Comparison of ENCODE assay signal across 8 mouse cellular contexts in the genomic region with DNA sequence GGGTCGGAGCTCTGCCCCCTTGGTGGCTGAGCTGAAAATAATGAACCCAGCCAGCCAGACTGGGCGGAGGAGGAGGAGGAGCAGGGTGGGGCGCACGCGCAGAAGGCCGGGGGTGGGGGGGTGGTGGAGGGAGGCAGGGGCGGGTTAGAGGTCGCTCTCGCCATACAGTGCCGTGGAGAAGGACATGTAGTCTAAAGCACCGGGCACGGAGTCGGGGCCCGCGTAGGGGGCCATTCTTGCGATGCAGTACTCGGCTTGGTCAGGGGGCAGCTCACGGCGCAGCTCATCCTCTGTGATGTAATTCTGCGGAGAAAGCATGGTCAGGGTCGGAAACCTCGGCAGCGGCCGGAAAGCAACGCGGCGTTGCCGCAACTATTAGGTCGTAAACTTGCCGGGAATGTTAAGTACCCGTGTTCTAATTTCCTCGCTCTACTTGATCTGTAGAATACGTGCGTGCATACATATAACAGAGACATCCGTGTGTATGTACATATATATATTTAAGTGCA. TPM values are rescaled to one million over a fixed set of nuclear protein-coding genes. Genes with fewer than 3 reads are reported as not detected.
DNase-seq lines count a peak whose midpoint lies in the region; ATAC-seq lines count a peak whose summit lies in the region.

No protein-coding gene starts in this region.

- DNase-seq in CD8-positive naive resting alpha-beta T cell, adult 2 months (ENCODE audit: low read depth in 2 of 2, low spot score in 2 of 2): peak; percentile 45 to 65
- peak; percentile 80 to 87 for DNase-seq in heart, postnatal 36 days
- peak; percentile 49 to 85 for DNase-seq in layer of hippocampus, adult 18-20 months (ENCODE audit: low spot score in 2 of 2)
- DNase-seq in lung, adult 18-20 months: peak; percentile 79 to 82
- peak; percentile 90 for DNase-seq in testis, postnatal 10 days (ENCODE audit: low spot score)

- H3K27me3 ChIP-seq in forebrain, embryonic 16.5 days (replicated peaks; ENCODE audit: control insufficient read depth, insufficient read depth, low read length): no peaks in the 10 kb centered on the region
- H3K27me3 ChIP-seq in neural tube, embryonic 15.5 days (replicated peaks): no peaks in the 10 kb centered on the region

- no peaks in the 10 kb centered on the region; the same call in 1 of the 2 replicates for H3K36me3 ChIP-seq in forebrain, embryonic 16.5 days (ENCODE audit: control insufficient read depth, insufficient read depth)
- peaks cover 18% of the 10 kb centered on the region for H3K36me3 ChIP-seq in neural tube, embryonic 15.5 days

- H3K4me1 ChIP-seq in forebrain, embryonic 16.5 days (replicated peaks; ENCODE audit: control insufficient read depth, insufficient read depth, low read length): peaks cover 8% of the 10 kb centered on the region; the same call in 1 of the 2 replicates
- H3K4me1 ChIP-seq in neural tube, embryonic 15.5 days: peaks cover 6% of the 10 kb centered on the region; the same call in 1 of the 2 replicates

- ATAC-seq in cerebellum, adult (ENCODE audit: insufficient number of reproducible peaks, low FRiP score, low TSS enrichment): peak; percentile 68
- peak; percentile 90 for ATAC-seq in forebrain, embryonic 16.5 days
- peak; percentile 88 for ATAC-seq in neural tube, embryonic 15.5 days (ENCODE audit: low FRiP score)

- H3K9ac ChIP-seq in forebrain, embryonic 16.5 days (replicated peaks; ENCODE audit: low read depth, low read length): peak overlapping the region; percentile 78
- H3K9ac ChIP-seq in neural tube, embryonic 15.5 days (replicated peaks): peak overlapping the region; percentile 63

- no peaks in the 10 kb centered on the region for H3K9me3 ChIP-seq in forebrain, embryonic 16.5 days (ENCODE audit: control insufficient read depth, low read length)
- no peaks in the 10 kb centered on the region for H3K9me3 ChIP-seq in neural tube, embryonic 15.5 days (replicated peaks)

- intact Hi-C loops in heart, postnatal 36 days (cut with DNase I): no loop called here

- WGBS in forebrain, embryonic 16.5 days: 16% methylated on average over 35 of the region's 35 CpGs
- WGBS in neural tube, embryonic 15.5 days: 11% methylated on average over 35 of the region's 35 CpGs

- H3K4me3 ChIP-seq in forebrain, embryonic 16.5 days (replicated peaks; ENCODE audit: low read length): peak overlapping the region; percentile 69
- peak overlapping the region; percentile 57 for H3K4me3 ChIP-seq in neural tube, embryonic 15.5 days (replicated peaks)

- H3K27ac ChIP-seq in forebrain, embryonic 16.5 days (ENCODE audit: low read length): peak overlapping the region; percentile 85
- peak overlapping the region; percentile 94 for H3K27ac ChIP-seq in neural tube, embryonic 15.5 days (replicated peaks)

- peak overlapping the region; percentile 44 for H3K4me2 ChIP-seq in forebrain, embryonic 16.5 days (ENCODE audit: low read length)
- H3K4me2 ChIP-seq in neural tube, embryonic 15.5 days: peak overlapping the region; percentile 45

RNA-seq across cellular contexts. Expression of a gene that starts 55.4 kb away (rescaled TPM):
- polyA plus RNA-seq in forebrain, embryonic 16.5 days (2015; fragmentation: Nextera tagmentation; extraction: Ambion mirVana): 22.6 and 26.7 TPM in 2 replicates
- total RNA-seq in heart, postnatal 36 days (2021): 100 to 1,000 TPM in 1 of 2 experiments, 10 to 100 TPM in 1; 94.2 to 109 TPM
- 10 to 100 TPM; 40.0 to 53.4 TPM for total RNA-seq in layer of hippocampus, adult 18-20 months (2021)
- 33.6 and 54.3 TPM in 2 replicates for polyA plus RNA-seq in neural tube, embryonic 15.5 days (2015; fragmentation: Nextera tagmentation; extraction: Ambion mirVana)

Comparison
In these comparisons a context has a peak if more than half of its experiments do, and no peak if none do; other contexts are left out.
1. Peak in every context shown above with its lines: DNase-seq, ATAC-seq, H3K4me3 ChIP-seq and H3K27ac ChIP-seq.